Comparison of ENCODE assay signal across 10 mouse cellular contexts in the genomic region with DNA sequence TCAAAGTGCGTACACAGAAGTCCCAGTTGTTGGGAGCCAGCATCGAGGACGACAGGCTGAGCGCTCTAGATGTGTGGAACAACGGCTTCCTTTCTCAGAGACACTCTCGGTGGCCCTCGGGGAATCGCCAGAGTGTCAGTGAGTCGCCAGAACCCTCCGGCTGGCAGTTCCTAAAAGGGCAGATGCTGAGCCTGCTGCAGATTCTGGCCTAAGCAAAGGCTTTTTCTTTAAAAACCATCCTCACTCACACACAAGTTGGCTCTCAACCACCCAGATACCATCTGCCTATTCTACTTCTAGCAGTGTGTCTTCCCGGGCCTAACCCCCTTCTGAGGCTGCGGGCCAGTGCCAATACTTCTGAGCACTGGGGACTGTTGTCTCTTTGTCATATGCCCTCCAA. TPM values are rescaled to one million over a fixed set of nuclear protein-coding genes. Genes with fewer than 3 reads are reported as not detected.
DNase-seq lines count a peak whose midpoint lies in the region; ATAC-seq lines count a peak whose summit lies in the region.
"Had no signal": no experiment of that assay in that cellular context is flagged by ENCODE, and none has a peak within 500 bp of the region (broad histone marks: within the 10 kb centered on the region; RNA-seq: fewer than 3 reads in every experiment).

No protein-coding gene starts in this region.

- no peak overlapping the region for H3K9ac ChIP-seq in midbrain, embryonic 15.5 days
- H3K9ac ChIP-seq: embryonic facial prominence, embryonic 12.5 days; limb, embryonic 15.5 days; neural tube, embryonic 12.5 days had no signal

- no peak overlapping the region for H3K4me3 ChIP-seq in midbrain, embryonic 15.5 days
- H3K4me3 ChIP-seq: embryonic facial prominence, embryonic 12.5 days; limb, embryonic 15.5 days; neural tube, embryonic 12.5 days had no signal

- no peak overlapping the region for H3K27ac ChIP-seq in midbrain, embryonic 15.5 days
- H3K27ac ChIP-seq: embryonic facial prominence, embryonic 12.5 days; limb, embryonic 15.5 days; neural tube, embryonic 12.5 days had no signal

- no peaks in the 10 kb centered on the region for H3K27me3 ChIP-seq in midbrain, embryonic 15.5 days (replicated peaks)
- H3K27me3 ChIP-seq: embryonic facial prominence, embryonic 12.5 days; limb, embryonic 15.5 days; neural tube, embryonic 12.5 days had no signal

- peaks cover 18% of the 10 kb centered on the region for H3K4me1 ChIP-seq in midbrain, embryonic 15.5 days

- 0 out of 2 replicates have a peak, but pooled peaks have one; percentile 30 for ATAC-seq in midbrain, embryonic 15.5 days (replicated peaks)

- no peak overlapping the region for H3K4me2 ChIP-seq in midbrain, embryonic 15.5 days
- H3K4me2 ChIP-seq: embryonic facial prominence, embryonic 12.5 days; limb, embryonic 15.5 days; neural tube, embryonic 12.5 days had no signal

- no peaks in the 10 kb centered on the region for H3K36me3 ChIP-seq in midbrain, embryonic 15.5 days (replicated peaks)

- 49% methylated on average over 12 of the region's 12 CpGs for WGBS in midbrain, embryonic 15.5 days

- H3K9me3 ChIP-seq in midbrain, embryonic 15.5 days: no peaks in the 10 kb centered on the region
- H3K9me3 ChIP-seq: embryonic facial prominence, embryonic 12.5 days; limb, embryonic 15.5 days; neural tube, embryonic 12.5 days had no signal

- peak; percentile 58 to 67 for DNase-seq in cerebellum, adult 18-20 months
- peak; percentile 39 for DNase-seq in embryo, embryonic 11 days
- DNase-seq in layer of hippocampus, adult 8-10 months (ENCODE audit: low spot score in 2 of 2): peak; percentile 70 to 74
- no peak for DNase-seq in urinary bladder, postnatal 25 days (ENCODE audit: low spot score)
- DNase-seq in urinary bladder, postnatal 14 days (ENCODE audit: low spot score): no peak
- DNase-seq in lung, postnatal 25 days (ENCODE audit: low spot score): no peak

RNA-seq across cellular contexts. Expression of gene Uck2, which starts 45.2 kb away (rescaled TPM):
- total RNA-seq in layer of hippocampus, adult 8-10 months (2022): 10 to 100 TPM; 34.8 to 37.7 (median 36.7) TPM
- polyA plus RNA-seq in midbrain, embryonic 15.5 days (2015; fragmentation: Nextera tagmentation; extraction: Ambion mirVana): 50.1 and 50.9 TPM in 2 replicates

Comparison
In these comparisons a context has a peak if more than half of its experiments do, and no peak if none do; other contexts are left out.
1. DNase-seq: peak in cerebellum, adult 18-20 months (2 of 2), embryo, embryonic 11 days (single experiment) and layer of hippocampus, adult 8-10 months (2 of 2); none in urinary bladder, postnatal 25 days (single experiment), urinary bladder, postnatal 14 days (single experiment) and lung, postnatal 25 days (single experiment).